In genomic region chr1:92111026-92111425, GRCm38 (mm10) we compare ENCODE assay signal across 25 mouse cellular contexts.
"Had no signal": no experiment of that assay in that cellular context is flagged by ENCODE, and none has a peak within 500 bp of the region (broad histone marks: within the 10 kb centered on the region; RNA-seq: fewer than 3 reads in every experiment).

No protein-coding gene starts in this region.

- H3K9me3 ChIP-seq: limb, embryonic 12.5 days; limb, embryonic 15.5 days; lung, embryonic 15.5 days; megakaryocyte, embryonic 14.5 days; midbrain, embryonic 10.5 days; neural tube, embryonic 12.5 days; neural tube, embryonic 15.5 days; stomach, embryonic 15.5 days had no signal

- H3K4me2 ChIP-seq: limb, embryonic 12.5 days; limb, embryonic 15.5 days; liver, embryonic 11.5 days; lung, embryonic 15.5 days; neural tube, embryonic 12.5 days; neural tube, embryonic 15.5 days; stomach, embryonic 15.5 days had no signal

- H3K4me3 ChIP-seq: limb, embryonic 12.5 days; limb, embryonic 15.5 days; lung, embryonic 15.5 days; midbrain, embryonic 10.5 days; neural tube, embryonic 12.5 days; neural tube, embryonic 15.5 days; stomach, embryonic 15.5 days had no signal

- H3K36me3 ChIP-seq: lung, embryonic 15.5 days; neural tube, embryonic 12.5 days; neural tube, embryonic 15.5 days; stomach, embryonic 15.5 days had no signal

- DNase-seq: kidney, adult 2 months; kidney, postnatal 36 days; layer of hippocampus, postnatal 36 days; left cerebral cortex, postnatal 4 days; liver, postnatal 0 days; lung, postnatal 10 days; lung, postnatal 36 days; midbrain, embryonic 14.5 days; retina, postnatal 1 day; right cerebral cortex, postnatal 25 days; spleen, adult 18-20 months; thymus, adult 2 months; thymus, postnatal 14 days; thymus, postnatal 4 days had no signal

- H3K9ac ChIP-seq: limb, embryonic 12.5 days; limb, embryonic 15.5 days; liver, embryonic 14.5 days; liver, postnatal 0 days; lung, embryonic 15.5 days; neural tube, embryonic 12.5 days; neural tube, embryonic 15.5 days; stomach, embryonic 15.5 days had no signal

- H3K27me3 ChIP-seq: limb, embryonic 12.5 days; limb, embryonic 15.5 days; lung, embryonic 15.5 days; megakaryocyte, embryonic 14.5 days; neural tube, embryonic 12.5 days; neural tube, embryonic 15.5 days; stomach, embryonic 15.5 days had no signal

- H3K27ac ChIP-seq: kidney, postnatal 0 days; limb, embryonic 12.5 days; limb, embryonic 15.5 days; liver, embryonic 14.5 days; lung, embryonic 15.5 days; midbrain, embryonic 10.5 days; neural tube, embryonic 12.5 days; neural tube, embryonic 15.5 days had no signal

- ATAC-seq: liver, postnatal 0 days had no signal
